Mouse (Mus musculus) liver, embryonic 15.5 days (tissue): ENCODE results near the gene Adssl1. TPM values are rescaled to one million over a fixed set of nuclear protein-coding genes. Genes with fewer than 3 reads are reported as not detected.

Experiments used
- ATAC-seq: fragments of 200-750 bp; cut with Nextera tagmentation; 2 replicates; pipeline ENCODE4 v1.8.0; 2017; ENCODE audit warnings: moderate number of reproducible peaks, mild to moderate bottlenecking, moderate library complexity; ENCODE audit not compliant: insufficient read depth
- H3K27ac ChIP-seq: fragments of 300-500 bp; sonication (generic); replicated peaks from 2 replicates; pipeline ENCODE4 v1.5.1; 2015; ENCODE audit warnings: mild to moderate bottlenecking, inconsistent platforms
- H3K27me3 ChIP-seq: fragments of 300-500 bp; sonication (generic); 2 replicates; pipeline ENCODE4 v1.6.1; 2015; ENCODE audit warnings: mild to moderate bottlenecking, inconsistent platforms
- H3K36me3 ChIP-seq: fragments of 300-500 bp; sonication (generic); replicated peaks from 2 replicates; pipeline ENCODE4 v1.6.1; 2015; ENCODE audit warnings: moderate library complexity, mild to moderate bottlenecking, inconsistent platforms
- H3K4me1 ChIP-seq: fragments of 300-500 bp; sonication (generic); replicated peaks from 2 replicates; pipeline ENCODE4 v1.6.1; 2015; ENCODE audit warnings: inconsistent platforms
- H3K4me2 ChIP-seq: fragments of 300-500 bp; sonication (generic); 2 replicates; pipeline ENCODE4 v1.6.1; 2015; ENCODE audit warnings: moderate library complexity, mild to moderate bottlenecking, inconsistent platforms
- H3K4me3 ChIP-seq: fragments of 300-500 bp; sonication (generic); replicated peaks from 2 replicates; pipeline ENCODE4 v1.5.1; 2015; ENCODE audit warnings: mild to moderate bottlenecking, inconsistent platforms
- H3K9ac ChIP-seq: fragments of 300-500 bp; sonication (generic); 2 replicates; pipeline ENCODE4 v1.6.1; 2015; ENCODE audit warnings: moderate library complexity, mild to moderate bottlenecking, inconsistent platforms
- H3K9me3 ChIP-seq: fragments of 300-500 bp; sonication (generic); replicated peaks from 2 replicates; pipeline ENCODE4 v1.6.1; 2016; ENCODE audit warnings: inconsistent platforms
- WGBS: fragments of 180-500 bp; shearing (Covaris S2); methylation state at CpG from one replicate; pipeline ENCODE4 v1.1.7; 2015; ENCODE audit warnings: mixed read lengths; ENCODE audit not compliant: insufficient replicate concordance; 5-methylcytosine and 5-hydroxymethylcytosine counted together
- polyA plus RNA-seq: library from polyadenylated mRNA; unstranded; fragments of >200 nt; fragmentation: Nextera tagmentation; extraction: Ambion mirVana; gene quantifications from 2 replicates; pipeline ENCODE4 v1.2.1, GENCODE M21; 2015

The Adssl1 gene
- polyA plus RNA-seq, 1 experiment from 2014 or later = 13.4 TPM

DNA sequence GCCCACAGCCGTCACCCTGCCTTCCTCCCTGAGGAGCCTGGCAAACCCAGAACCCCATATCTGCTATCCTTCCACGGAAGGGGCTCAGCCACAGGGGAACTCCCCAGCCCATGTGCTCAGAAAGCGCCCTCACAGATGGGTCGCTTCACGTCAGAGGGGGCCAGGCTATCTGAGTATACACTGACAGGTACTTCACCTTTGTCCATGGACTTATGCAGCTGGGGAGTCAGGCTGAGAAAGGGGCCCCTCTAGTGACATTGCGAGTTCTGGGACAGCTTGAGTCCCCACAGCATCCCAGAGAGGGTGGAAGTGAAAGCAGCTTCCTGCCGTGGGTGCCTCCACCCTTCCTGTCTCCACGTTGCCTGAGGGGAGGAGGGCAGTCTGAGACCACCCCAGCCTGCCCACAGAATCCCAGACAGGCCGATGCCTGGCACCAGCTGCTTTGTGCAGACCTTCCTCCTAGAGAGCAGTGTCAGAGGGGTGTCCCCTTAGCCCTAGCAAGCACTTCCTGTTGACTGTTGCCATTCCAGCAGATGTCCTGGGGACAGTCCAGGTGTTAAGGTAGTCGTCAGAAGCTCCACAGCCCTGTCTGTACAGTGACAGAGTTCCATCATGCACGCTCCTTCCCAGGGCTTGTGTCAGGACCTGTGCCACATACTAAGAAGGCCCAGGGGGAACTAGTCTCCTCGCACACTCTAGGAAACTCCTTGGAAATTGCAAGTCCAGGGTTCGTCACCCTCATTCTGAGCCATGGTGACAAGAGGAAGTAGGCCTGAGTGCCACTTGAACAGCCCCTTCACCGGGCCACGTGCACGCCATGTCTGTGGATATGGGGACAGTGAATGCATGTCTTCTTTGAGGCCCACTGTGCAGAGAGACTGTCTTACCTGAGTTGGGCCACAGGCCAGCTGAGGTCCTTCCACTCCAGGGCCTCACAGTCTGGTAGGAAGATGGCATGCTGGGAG lies 25.6 kb upstream of the Adssl1 start:
- ATAC-seq = no peak
- Histone ChIP-seq H3K9me3 (no peaks in the 10 kb centered on the region), H3K9ac (no peak overlapping the region), H3K4me3 (no peak overlapping the region), H3K4me1 (peaks cover 75% of the 10 kb centered on the region), H3K36me3 (no peaks in the 10 kb centered on the region), H3K27ac (0 out of 2 replicates have a peak overlapping the region, but pooled peaks have one; percentile 29), H3K27me3 (peaks cover 9% of the 10 kb centered on the region), H3K4me2 (no peak overlapping the region; the same call in 1 of the 2 replicates)
- 31% methylated on average over 16 of the region's 16 CpGs for WGBS

- H3K27me3 ChIP-seq = peaks cover 2% of the 10 kb centered on the region; the same call in 1 of the 2 replicates
- H3K4me3 ChIP-seq = no peak overlapping the region
- H3K4me2 ChIP-seq = no peak overlapping the region
- WGBS = 37% methylated on average over 4 of the region's 4 CpGs
- no peak overlapping the region for H3K9ac ChIP-seq
- ATAC-seq = no peak
- no peaks in the 10 kb centered on the region for H3K9me3 ChIP-seq
- H3K36me3 ChIP-seq = no peaks in the 10 kb centered on the region
- H3K27ac ChIP-seq = no peak overlapping the region
- H3K4me1 ChIP-seq = peaks cover 75% of the 10 kb centered on the region
Measured at GRCm38 (mm10) chr12:112594989-112595388, 24.9 kb upstream of the Adssl1 start.

- ATAC-seq = no peak
- Histone ChIP-seq H3K27me3 (no peaks in the 10 kb centered on the region), H3K27ac (no peak overlapping the region), H3K4me2 (no peak overlapping the region), H3K9ac (no peak overlapping the region), H3K9me3 (no peaks in the 10 kb centered on the region), H3K36me3 (no peaks in the 10 kb centered on the region), H3K4me3 (no peak overlapping the region), H3K4me1 (peaks cover 74% of the 10 kb centered on the region)
- 67% methylated on average over 4 of the region's 4 CpGs for WGBS
Measured at GRCm38 (mm10) chr12:112595626-112596025, 24.2 kb upstream of the Adssl1 start.

GRCm38 (mm10) chr12:112596454-112596853 lies 23.4 kb upstream of the Adssl1 start:
- Histone ChIP-seq H3K9me3 (no peaks in the 10 kb centered on the region), H3K9ac (no peak overlapping the region), H3K36me3 (no peaks in the 10 kb centered on the region), H3K27ac (no peak overlapping the region), H3K4me3 (no peak overlapping the region), H3K27me3 (no peaks in the 10 kb centered on the region), H3K4me1 (peaks cover 70% of the 10 kb centered on the region), H3K4me2 (no peak overlapping the region)
- no peak for ATAC-seq
- WGBS = 46% methylated on average over 9 of the region's 9 CpGs

DNA sequence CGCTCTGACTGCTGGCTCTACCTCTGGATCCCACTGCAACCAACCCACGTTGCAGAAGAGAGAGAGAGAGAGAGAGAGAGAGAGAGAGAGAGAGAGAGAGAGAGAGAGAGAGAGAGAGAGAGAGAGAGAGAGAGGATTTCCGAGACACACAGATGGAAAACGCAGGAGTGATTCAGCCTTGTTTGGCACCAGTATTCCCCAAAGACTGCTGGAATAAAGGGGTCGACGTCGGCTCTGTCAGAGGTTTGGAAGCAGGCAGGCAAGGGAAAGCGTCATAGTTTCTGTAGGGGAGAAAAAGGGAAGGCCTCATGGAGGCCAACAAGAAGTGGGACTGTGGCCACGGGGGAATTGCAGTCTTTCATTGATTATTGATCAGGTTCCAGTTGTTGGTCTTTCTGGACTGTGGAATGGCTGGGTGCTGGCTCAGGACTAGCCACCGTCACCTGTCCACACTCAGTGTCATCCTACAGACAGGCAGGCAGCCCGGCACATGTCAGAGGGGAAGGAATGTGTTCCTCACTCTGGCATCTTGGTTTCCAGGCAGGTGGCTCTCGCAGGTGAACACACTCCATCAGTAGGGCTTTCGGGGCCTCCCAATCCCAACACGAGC lies 22.8 kb upstream of the Adssl1 start:
- Histone ChIP-seq H3K4me1 (peaks cover 70% of the 10 kb centered on the region), H3K4me2 (no peak overlapping the region), H3K27me3 (no peaks in the 10 kb centered on the region), H3K9ac (no peak overlapping the region), H3K36me3 (no peaks in the 10 kb centered on the region), H3K27ac (no peak overlapping the region), H3K4me3 (no peak overlapping the region), H3K9me3 (no peaks in the 10 kb centered on the region)
- ATAC-seq = no peak
- WGBS = 63% methylated on average over 14 of the region's 14 CpGs

DNA sequence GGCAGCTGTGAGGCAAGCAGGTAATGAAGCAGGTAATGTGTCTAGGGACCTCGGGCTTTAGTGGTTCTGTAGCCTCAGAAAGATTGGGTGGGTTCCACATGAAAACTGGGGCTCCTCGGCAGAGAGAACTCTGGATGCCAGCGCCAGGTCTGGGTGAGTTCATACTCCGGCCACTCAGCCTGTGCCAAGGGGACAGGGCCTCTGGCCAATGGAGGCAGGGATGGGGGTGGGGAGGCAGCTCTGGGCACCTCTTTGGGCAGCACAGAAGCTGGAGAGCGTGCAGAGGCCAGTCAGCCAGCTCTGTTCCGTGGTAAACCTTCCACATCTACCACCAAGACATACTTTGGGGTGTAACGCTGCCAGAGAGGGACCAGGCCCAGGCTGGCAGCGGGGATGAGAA lies 22.2 kb upstream of the Adssl1 start:
- Histone ChIP-seq H3K27me3 (no peaks in the 10 kb centered on the region), H3K27ac (no peak overlapping the region), H3K9ac (no peak overlapping the region), H3K4me3 (no peak overlapping the region), H3K36me3 (no peaks in the 10 kb centered on the region), H3K4me1 (peaks cover 70% of the 10 kb centered on the region), H3K4me2 (no peak overlapping the region), H3K9me3 (no peaks in the 10 kb centered on the region)
- WGBS = 75% methylated on average over 8 of the region's 8 CpGs
- no peak for ATAC-seq

GRCm38 (mm10) chr12:112599198-112599597 lies 20.6 kb upstream of the Adssl1 start:
- Histone ChIP-seq H3K9ac (no peak overlapping the region), H3K4me2 (no peak overlapping the region), H3K4me1 (peaks cover 55% of the 10 kb centered on the region), H3K4me3 (no peak overlapping the region), H3K27me3 (no peaks in the 10 kb centered on the region), H3K36me3 (0 out of 2 replicates have a peak, but pooled peaks cover 11% of the 10 kb centered on the region), H3K27ac (no peak overlapping the region), H3K9me3 (no peaks in the 10 kb centered on the region)
- WGBS = 6% methylated on average over 4 of the region's 4 CpGs
- ATAC-seq = peak; percentile 35

DNA sequence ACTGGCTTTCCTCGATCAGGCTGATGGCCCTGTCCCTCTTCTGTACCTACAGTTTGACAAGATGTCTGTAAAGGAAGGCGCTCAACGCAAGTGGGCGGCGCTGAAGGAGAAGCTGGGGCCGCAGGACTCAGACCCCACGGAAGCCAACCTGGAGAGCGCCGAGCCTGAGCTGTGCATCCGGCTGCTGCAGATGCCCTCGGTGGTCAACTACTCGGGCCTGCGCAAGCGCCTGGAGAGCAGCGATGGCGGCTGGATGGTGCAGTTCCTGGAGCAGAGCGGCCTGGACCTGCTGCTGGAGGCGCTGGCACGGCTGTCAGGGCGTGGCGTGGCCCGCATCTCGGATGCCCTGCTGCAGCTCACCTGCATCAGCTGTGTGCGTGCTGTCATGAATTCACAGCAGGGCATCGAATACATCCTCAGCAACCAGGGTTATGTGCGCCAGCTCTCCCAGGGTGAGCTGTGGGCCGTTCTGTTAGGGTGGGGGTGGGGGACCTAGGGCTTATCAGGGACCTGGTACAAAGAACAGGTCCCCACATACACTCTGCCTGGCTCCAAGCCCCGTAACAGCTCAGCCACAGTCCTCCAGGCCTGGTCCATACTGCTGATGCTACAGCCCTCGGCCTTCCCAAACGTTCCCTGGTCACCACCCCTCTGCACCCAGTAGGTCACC lies 19.8 kb upstream of the Adssl1 start:
- Histone ChIP-seq H3K9me3 (no peaks in the 10 kb centered on the region), H3K27ac (no peak overlapping the region), H3K4me1 (peaks cover 47% of the 10 kb centered on the region), H3K4me3 (no peak overlapping the region), H3K4me2 (no peak overlapping the region), H3K27me3 (no peaks in the 10 kb centered on the region), H3K9ac (no peak overlapping the region), H3K36me3 (0 out of 2 replicates have a peak, but pooled peaks cover 11% of the 10 kb centered on the region)
- no peak for ATAC-seq
- 62% methylated on average over 30 of the region's 30 CpGs for WGBS

DNA sequence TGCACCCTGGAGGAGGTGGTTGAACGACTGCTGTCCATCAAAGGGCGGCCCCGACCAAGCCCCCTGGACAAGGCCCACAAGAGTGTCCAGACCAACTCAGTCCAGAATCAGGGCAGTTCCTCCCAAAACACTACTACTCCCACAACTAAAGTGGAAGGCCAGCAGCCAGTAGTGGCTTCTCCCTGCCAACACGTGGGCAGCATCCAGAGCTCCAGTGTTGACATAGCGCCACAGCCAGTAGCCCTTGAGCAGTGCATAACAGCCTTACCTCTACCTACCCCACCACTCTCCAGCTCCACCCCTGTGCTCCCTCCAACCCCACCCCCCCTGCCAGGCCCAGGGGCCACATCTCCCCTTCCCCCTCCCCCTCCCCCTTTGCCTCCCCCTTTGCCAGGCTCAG lies 15.8 kb upstream of the Adssl1 start:
- Histone ChIP-seq H3K9ac (no peak overlapping the region), H3K27me3 (no peaks in the 10 kb centered on the region), H3K36me3 (0 out of 2 replicates have a peak, but pooled peaks cover 11% of the 10 kb centered on the region), H3K4me1 (peaks cover 18% of the 10 kb centered on the region), H3K9me3 (no peaks in the 10 kb centered on the region), H3K27ac (no peak overlapping the region), H3K4me2 (no peak overlapping the region), H3K4me3 (no peak overlapping the region)
- ATAC-seq = no peak
- WGBS = 71% methylated on average over 5 of the region's 5 CpGs

GRCm38 (mm10) chr12:112604709-112605649 lies 14.9 kb upstream of the Adssl1 start:
- Histone ChIP-seq H3K27ac (no peak overlapping the region), H3K9ac (no peak overlapping the region), H3K4me3 (no peak overlapping the region), H3K9me3 (no peaks in the 10 kb centered on the region), H3K36me3 (0 out of 2 replicates have a peak, but pooled peaks cover 11% of the 10 kb centered on the region), H3K27me3 (no peaks in the 10 kb centered on the region), H3K4me2 (no peak overlapping the region), H3K4me1 (peaks cover 9% of the 10 kb centered on the region; the same call in 1 of the 2 replicates)
- ATAC-seq = peak; percentile 35; the same call in 1 of the 2 replicates
- WGBS = 57% methylated on average over 20 of the region's 20 CpGs
